Mouse (Mus musculus): ENCODE measurements around the gene Vmn2r67. TPM values are rescaled to one million over a fixed set of nuclear protein-coding genes. Genes with fewer than 3 reads are reported as not detected.

Gene Vmn2r67
- polyA plus RNA-seq (2014; fragmentation: Illumina TruSeq; extraction: RNeasy Lipid Tissue Mini Kit (QIAGEN cat#74804); ENCODE audit: low read depth, low replicate concordance) = not detected

GRCm38 (mm10) chr7:85155898-85156297, at the start of gene Vmn2r67:
Vmn2r67 (minus strand) TSS chr7:85155998.

Other genes starting within 250 kb of the Vmn2r67 start
- not detected for gene Vmn2r65, start 191.9 kb downstream of the Vmn2r67 start, polyA plus RNA-seq (2014; fragmentation: Illumina TruSeq; extraction: RNeasy Lipid Tissue Mini Kit (QIAGEN cat#74804); ENCODE audit: low read depth, low replicate concordance)
- gene Vmn2r66, start 143.7 kb downstream of the Vmn2r67 start, polyA plus RNA-seq (2014; fragmentation: Illumina TruSeq; extraction: RNeasy Lipid Tissue Mini Kit (QIAGEN cat#74804); ENCODE audit: low read depth, low replicate concordance) = not detected
- gene Vmn2r68, start 81.8 kb upstream of the Vmn2r67 start, polyA plus RNA-seq (2014; fragmentation: Illumina TruSeq; extraction: RNeasy Lipid Tissue Mini Kit (QIAGEN cat#74804); ENCODE audit: low read depth, low replicate concordance) = not detected

All from adrenal gland, adult 10 weeks (tissue).